In the genomic region with DNA sequence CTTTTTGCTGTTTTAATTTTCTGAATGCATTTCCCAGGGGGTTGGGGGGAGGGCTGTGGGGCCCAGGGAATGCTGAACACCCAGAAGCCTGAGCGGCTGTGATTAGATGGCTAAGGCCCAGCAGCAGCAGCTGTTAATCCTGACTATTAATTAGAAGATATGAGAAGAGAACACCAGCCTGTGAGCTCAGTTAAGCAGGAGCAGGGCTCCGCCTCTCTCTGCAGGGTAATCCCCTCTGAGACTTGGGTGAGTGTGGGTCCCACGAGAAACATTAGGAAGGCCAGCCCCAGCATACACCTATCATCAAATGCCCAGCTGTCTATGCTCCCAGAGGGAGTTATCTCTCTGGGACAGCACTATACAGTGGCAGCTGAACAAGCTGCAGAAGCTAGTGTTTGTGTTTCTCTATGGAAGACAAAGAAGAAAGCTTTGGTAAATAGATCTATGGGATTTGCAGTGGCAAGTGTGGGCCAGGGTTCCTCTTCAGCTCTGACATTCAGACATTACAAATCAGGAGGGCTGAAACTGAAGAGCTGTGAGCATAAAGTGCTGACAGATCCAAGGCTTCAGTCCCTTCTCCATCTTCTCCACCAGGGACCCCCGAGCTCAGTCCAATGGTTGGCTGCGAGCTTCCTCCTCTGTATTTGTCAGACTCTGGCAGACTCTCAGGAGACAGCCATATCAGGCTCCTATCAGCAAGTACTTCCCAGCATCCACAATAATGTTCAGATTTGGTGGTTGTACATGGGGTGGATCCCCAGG, we compare ENCODE assay signal across 12 mouse cellular contexts.
DNase-seq lines count a peak whose midpoint lies in the region; ATAC-seq lines count a peak whose summit lies in the region.
"Had no signal": no experiment of that assay in that cellular context is flagged by ENCODE, and none has a peak within 500 bp of the region (broad histone marks: within the 10 kb centered on the region; RNA-seq: fewer than 3 reads in every experiment).

No protein-coding gene starts in this region.

- no peak overlapping the region for H3K4me2 ChIP-seq in forebrain, embryonic 11.5 days (ENCODE audit: low read depth, low read length, severe bottlenecking)
- H3K4me2 ChIP-seq in hindbrain, embryonic 14.5 days (replicated peaks): no peak overlapping the region
- no peak overlapping the region for H3K4me2 ChIP-seq in neural tube, embryonic 13.5 days
- H3K4me2 ChIP-seq in liver, embryonic 11.5 days: no peak overlapping the region

- no peak overlapping the region for H3K27ac ChIP-seq in forebrain, embryonic 11.5 days (ENCODE audit: low read depth, low read length)
- 0 out of 2 replicates have a peak overlapping the region, but pooled peaks have one; percentile 2 for H3K27ac ChIP-seq in hindbrain, embryonic 14.5 days
- no peak overlapping the region for H3K27ac ChIP-seq in neural tube, embryonic 13.5 days (replicated peaks)
- no peak overlapping the region for H3K27ac ChIP-seq in liver, embryonic 11.5 days (ENCODE audit: low read depth, low read length)
- H3K27ac ChIP-seq: liver, embryonic 14.5 days had no signal

- no peak overlapping the region for H3K9ac ChIP-seq in forebrain, embryonic 11.5 days (ENCODE audit: low read length)
- H3K9ac ChIP-seq in hindbrain, embryonic 14.5 days: no peak overlapping the region
- no peak overlapping the region for H3K9ac ChIP-seq in neural tube, embryonic 13.5 days
- H3K9ac ChIP-seq in liver, embryonic 11.5 days (ENCODE audit: low read depth, low read length): no peak overlapping the region
- H3K9ac ChIP-seq: liver, embryonic 14.5 days had no signal

- H3K4me1 ChIP-seq in forebrain, embryonic 11.5 days (replicated peaks; ENCODE audit: control insufficient read depth, insufficient read depth, low read length): no peaks in the 10 kb centered on the region
- no peaks in the 10 kb centered on the region for H3K4me1 ChIP-seq in hindbrain, embryonic 14.5 days (replicated peaks; ENCODE audit: control insufficient read depth, insufficient read depth, low read length)
- no peaks in the 10 kb centered on the region for H3K4me1 ChIP-seq in neural tube, embryonic 13.5 days (replicated peaks)
- no peaks in the 10 kb centered on the region for H3K4me1 ChIP-seq in liver, embryonic 11.5 days (replicated peaks; ENCODE audit: control insufficient read depth, insufficient read depth, low read length)

- DNase-seq in layer of hippocampus, postnatal 10 days (ENCODE audit: low spot score in 2 of 2): peak; percentile 7 to 12
- DNase-seq in layer of hippocampus, adult 18-20 months (ENCODE audit: low spot score in 2 of 2): no peak
- peak; percentile 47 for DNase-seq in forebrain, embryonic 11.5 days (ENCODE audit: low spot score)
- DNase-seq in hindbrain, embryonic 14.5 days (ENCODE audit: low spot score): no peak
- DNase-seq in liver, embryonic 11.5 days (ENCODE audit: low spot score): no peak
- no peak for DNase-seq in cerebellum, postnatal 14 days
- DNase-seq: adrenal gland, postnatal 10 days; kidney, adult 2 months; right cerebral cortex, postnatal 4 days; thymus, postnatal 36 days had no signal

- no peaks in the 10 kb centered on the region for H3K9me3 ChIP-seq in forebrain, embryonic 11.5 days (ENCODE audit: control insufficient read depth, low read length)
- no peaks in the 10 kb centered on the region for H3K9me3 ChIP-seq in hindbrain, embryonic 14.5 days (ENCODE audit: control insufficient read depth, low read length)
- H3K9me3 ChIP-seq in neural tube, embryonic 13.5 days: no peaks in the 10 kb centered on the region
- no peaks in the 10 kb centered on the region for H3K9me3 ChIP-seq in liver, embryonic 11.5 days (ENCODE audit: control insufficient read depth, low read length)

- H3K4me3 ChIP-seq in forebrain, embryonic 11.5 days (ENCODE audit: low read depth, low read length): no peak overlapping the region
- H3K4me3 ChIP-seq in hindbrain, embryonic 14.5 days (replicated peaks; ENCODE audit: low read length): no peak overlapping the region
- no peak overlapping the region for H3K4me3 ChIP-seq in neural tube, embryonic 13.5 days
- no peak overlapping the region for H3K4me3 ChIP-seq in liver, embryonic 11.5 days (ENCODE audit: low read depth, low read length)

- peak; percentile 56; the same call in 1 of the 2 replicates for ATAC-seq in forebrain, embryonic 11.5 days (replicated peaks; ENCODE audit: low FRiP score)
- peak; percentile 59; the same call in 1 of the 2 replicates for ATAC-seq in hindbrain, embryonic 14.5 days (ENCODE audit: low FRiP score)
- peak; percentile 40; the same call in 1 of the 2 replicates for ATAC-seq in neural tube, embryonic 13.5 days (ENCODE audit: low read depth)
- no peak for ATAC-seq in liver, embryonic 11.5 days (replicated peaks; ENCODE audit: low FRiP score)

- H3K36me3 ChIP-seq in forebrain, embryonic 11.5 days (ENCODE audit: control insufficient read depth, insufficient read depth, low read length): no peaks in the 10 kb centered on the region
- H3K36me3 ChIP-seq in hindbrain, embryonic 14.5 days (replicated peaks; ENCODE audit: control insufficient read depth, insufficient read depth): no peaks in the 10 kb centered on the region
- H3K36me3 ChIP-seq in neural tube, embryonic 13.5 days: no peaks in the 10 kb centered on the region
- H3K36me3 ChIP-seq in liver, embryonic 11.5 days (ENCODE audit: control insufficient read depth, insufficient read depth, low read length): no peaks in the 10 kb centered on the region

- WGBS in forebrain, embryonic 11.5 days: 44% methylated on average over 5 of the region's 5 CpGs
- 50% methylated on average over 5 of the region's 5 CpGs for WGBS in hindbrain, embryonic 14.5 days
- 54% methylated on average over 5 of the region's 5 CpGs for WGBS in neural tube, embryonic 13.5 days
- 43% methylated on average over 5 of the region's 5 CpGs for WGBS in liver, embryonic 11.5 days

- no peaks in the 10 kb centered on the region for H3K27me3 ChIP-seq in forebrain, embryonic 11.5 days (ENCODE audit: control insufficient read depth, insufficient read depth, low read length)
- no peaks in the 10 kb centered on the region for H3K27me3 ChIP-seq in hindbrain, embryonic 14.5 days (ENCODE audit: control insufficient read depth, insufficient read depth, low read length)
- H3K27me3 ChIP-seq in neural tube, embryonic 13.5 days: no peaks in the 10 kb centered on the region
- no peaks in the 10 kb centered on the region for H3K27me3 ChIP-seq in liver, embryonic 11.5 days (replicated peaks; ENCODE audit: control insufficient read depth, insufficient read depth, low read length)

Comparison
In these comparisons a context has a peak if more than half of its experiments do, and no peak if none do; other contexts are left out.
1. DNase-seq: peak in layer of hippocampus, postnatal 10 days (2 of 2) and forebrain, embryonic 11.5 days (single experiment); none in layer of hippocampus, adult 18-20 months (0 of 2), hindbrain, embryonic 14.5 days (single experiment), liver, embryonic 11.5 days (single experiment) and cerebellum, postnatal 14 days (0 of 2).